Mouse (Mus musculus) lung, adult 18-20 months (tissue): ENCODE data around the gene Ubp1.
"Not testable (repeated sequence)": the region's sequence is repeated elsewhere in the genome, so short reads cannot be mapped to it uniquely, and the experiment has no call there.

Experiments
- DNase-seq, 2 experiments: peaks; one replicate each; pipeline ENCODE4 v3.0.0; 2022; ENCODE audit warnings: mixed read lengths in 2 of 2

Gene Ubp1

GRCm38 (mm10) chr9:113930534-113931374, at the start of gene Ubp1:
TSS of gene Ubp1 (plus strand) at chr9:113930934.
- DNase-seq: peak; percentile 98

- no peak for DNase-seq
Observed at GRCm38 (mm10) chr9:113894903-113895302, 35.8 kb upstream of the Ubp1 start.

DNA sequence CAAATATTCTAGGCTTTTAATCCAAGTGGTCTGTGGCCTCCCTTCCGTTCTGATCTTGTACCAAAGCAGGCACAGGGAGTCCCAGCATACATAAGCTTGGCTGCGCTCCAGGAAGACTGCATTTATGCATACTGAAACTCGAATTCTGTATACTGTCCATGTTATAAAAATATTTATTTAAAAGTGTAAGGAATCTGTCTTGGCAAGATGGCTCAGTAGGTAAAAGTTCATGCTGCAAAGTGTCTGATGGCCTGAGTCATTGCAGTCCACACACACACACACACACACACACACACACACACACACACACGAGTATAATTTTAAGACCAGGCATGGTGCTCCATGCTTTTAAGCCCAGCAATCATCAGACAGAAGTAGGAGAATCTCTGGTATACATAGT, 27.6 kb upstream of the Ubp1 start:
- no peak for DNase-seq

DNA sequence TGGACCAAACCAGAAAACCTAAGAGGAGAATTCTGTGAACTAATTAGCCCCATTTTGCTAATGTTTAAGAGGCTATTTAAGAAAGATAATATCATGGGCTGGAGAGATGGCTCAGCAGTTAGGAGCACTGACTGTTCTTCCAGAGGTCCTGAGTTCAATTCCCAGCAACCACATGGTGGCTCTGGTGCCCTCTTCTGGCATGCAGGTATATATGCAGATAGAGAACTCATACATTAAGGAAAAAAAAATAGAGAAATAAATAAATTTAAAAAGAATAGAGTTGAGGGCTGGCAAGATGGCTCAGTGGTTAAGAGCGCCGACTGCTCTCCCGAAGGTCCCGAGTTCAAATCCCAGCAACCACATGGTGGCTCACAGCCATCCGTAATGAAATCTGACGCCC, 26.4 kb upstream of the Ubp1 start:
- DNase-seq: not testable (repeated sequence)

- DNase-seq: no peak
Observed at GRCm38 (mm10) chr9:113915789-113916188, 14.9 kb upstream of the Ubp1 start.

GRCm38 (mm10) chr9:113922677-113923076, 8.1 kb upstream of the Ubp1 start:
- no peak for DNase-seq

GRCm38 (mm10) chr9:113924883-113925282, 5.9 kb upstream of the Ubp1 start:
- DNase-seq: no peak

GRCm38 (mm10) chr9:113928591-113928990, 2.1 kb upstream of the Ubp1 start:
- DNase-seq: peak; percentile 16 to 31

DNA sequence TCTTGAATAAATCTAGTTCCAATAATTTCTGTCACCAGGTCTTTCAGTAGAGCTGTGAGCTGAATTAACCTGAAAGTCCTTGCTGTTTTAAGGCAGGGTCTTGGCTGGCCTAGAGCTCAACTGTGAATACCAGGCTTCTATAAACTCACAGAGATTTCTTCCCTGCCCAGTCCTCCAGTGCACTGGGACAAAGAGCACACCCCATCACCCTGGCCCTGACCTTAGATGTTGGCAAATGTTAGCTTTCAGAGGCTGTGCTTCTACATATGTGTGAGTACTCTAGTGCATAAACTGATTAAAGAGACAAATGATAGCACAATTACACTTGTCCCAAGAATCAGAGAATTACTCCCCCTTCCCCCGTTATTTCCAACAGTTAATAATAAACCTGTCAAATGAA, 1.1 kb upstream of the Ubp1 start:
- DNase-seq: no peak

DNA sequence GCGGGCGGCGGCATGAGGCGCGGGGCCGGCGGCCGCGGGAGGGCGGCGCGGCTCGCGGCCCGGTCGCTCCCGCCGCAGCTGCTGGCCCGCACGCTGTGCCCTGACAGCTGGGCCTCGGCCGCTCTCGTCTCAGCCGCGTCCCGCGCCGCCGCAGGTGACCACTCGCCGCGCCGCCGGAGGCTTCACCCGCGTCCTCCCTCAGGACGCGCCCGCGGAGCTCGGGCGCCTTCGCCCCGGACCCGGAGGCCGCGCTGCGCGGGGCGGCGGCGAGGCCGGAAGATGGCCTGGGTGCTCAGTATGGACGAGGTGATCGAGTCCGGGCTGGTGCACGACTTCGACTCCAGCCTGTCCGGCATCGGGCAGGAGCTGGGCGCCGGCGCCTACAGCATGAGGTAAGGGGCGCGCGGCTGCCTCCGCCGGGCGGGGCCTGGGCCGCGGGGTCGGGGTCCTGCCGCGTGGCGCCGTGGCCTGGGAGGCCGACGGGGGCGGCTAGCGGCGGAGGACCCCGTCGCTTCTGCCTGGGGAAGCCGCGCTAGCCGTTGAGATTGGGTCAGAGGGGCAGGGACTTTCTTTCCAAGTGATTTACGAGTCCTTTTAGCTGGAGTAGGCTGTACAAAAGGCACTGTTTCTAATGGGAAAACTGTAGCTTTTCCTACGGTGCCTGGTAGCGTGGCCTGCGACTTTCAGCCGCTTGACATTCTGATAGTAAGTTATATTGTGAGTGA, 803 bp downstream of the Ubp1 start:
- DNase-seq: peak; percentile 15 to 21

DNA sequence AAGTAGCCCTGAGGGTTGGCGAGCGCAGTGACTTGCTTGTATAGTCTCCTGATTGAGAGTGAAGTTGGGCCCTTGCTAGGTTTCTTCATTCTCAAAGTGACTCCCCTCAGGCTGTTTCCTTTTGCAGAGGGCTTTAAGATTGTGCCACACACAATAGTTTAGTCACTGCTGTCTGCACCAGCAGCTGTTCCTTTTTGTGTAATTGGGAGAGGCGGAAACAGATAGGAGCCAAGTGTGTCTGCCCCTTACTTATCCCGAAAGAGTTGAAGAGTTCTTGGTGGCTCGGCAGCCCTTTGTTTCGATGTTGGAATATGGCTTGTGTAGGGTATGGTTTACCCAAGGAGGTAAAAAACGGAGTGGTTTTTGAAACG, 1.4 kb downstream of the Ubp1 start:
- DNase-seq: peak; percentile 6 to 19

- no peak for DNase-seq
Observed at GRCm38 (mm10) chr9:113932501-113932900, 1.8 kb downstream of the Ubp1 start.

GRCm38 (mm10) chr9:113935638-113936037, 4.9 kb downstream of the Ubp1 start:
- DNase-seq: no peak

DNA sequence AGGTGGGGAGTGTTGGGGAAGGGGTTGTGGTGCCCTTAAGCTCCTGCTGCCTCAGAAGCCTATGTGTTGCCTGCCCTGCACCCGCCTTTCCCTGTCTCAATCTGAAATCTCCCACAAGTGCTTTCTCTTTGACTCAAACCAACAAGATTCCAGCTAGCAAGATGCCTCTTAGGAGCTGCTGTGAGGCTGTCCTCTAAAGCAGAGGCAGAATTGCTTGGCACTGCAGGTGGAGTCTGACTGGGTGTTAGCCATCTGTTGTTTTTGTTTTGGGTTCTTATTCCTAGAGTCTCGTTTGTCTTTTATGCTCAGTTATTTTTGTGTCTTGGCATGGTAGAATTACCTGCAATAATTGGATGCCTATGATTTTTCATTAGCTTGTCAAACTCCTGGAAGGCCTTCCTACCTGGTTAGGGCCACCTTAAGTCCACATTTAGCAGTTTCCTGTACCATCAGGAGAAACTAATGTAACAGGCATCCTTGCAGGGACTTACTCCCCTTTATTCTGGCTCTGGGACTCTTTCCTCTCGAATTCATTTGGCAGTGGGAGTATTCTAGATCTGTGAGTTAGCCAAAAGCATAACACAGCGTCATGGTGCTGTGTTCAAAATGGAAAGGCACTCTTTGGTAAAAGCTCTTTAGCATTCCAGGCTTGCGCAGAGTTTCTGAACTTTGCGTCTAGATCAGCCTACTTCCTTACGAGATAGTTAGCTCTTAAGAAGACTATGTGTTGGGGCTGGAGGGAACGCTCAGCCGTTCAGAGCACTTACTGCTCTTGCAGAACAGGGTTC, 8.5 kb downstream of the Ubp1 start:
- DNase-seq: no peak

DNA sequence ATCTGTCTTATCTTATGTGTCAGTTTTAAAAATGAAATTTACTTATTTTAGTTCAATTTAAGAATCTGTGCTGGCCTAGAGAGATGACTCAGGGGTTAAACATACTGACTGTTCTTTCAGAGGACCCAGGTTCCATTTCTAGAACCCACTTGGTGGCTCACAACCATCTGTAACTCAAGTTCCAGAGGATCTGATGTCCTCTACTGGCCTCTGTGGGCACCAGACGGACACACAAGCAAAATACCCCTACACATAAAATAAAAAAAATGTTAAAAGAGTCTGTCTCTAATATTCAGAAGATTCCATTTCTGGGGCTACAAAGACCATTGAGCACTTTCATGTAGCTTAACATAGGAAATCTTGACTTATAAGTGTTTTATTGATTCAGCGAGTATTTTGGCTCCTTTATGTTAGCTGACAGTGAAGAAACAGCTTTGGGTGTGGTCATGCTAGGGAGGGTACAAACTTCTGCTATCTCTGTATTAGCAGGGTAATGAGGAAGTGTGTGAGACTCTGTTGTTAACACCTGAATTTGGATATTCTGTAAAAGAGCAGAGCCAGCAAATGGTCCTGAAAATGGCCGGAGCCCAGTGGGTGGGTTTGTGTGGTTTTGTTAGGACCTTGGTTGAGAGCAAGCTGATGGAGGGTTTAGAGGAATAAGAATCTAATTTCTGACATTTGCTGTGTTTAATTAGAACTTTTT, 10.5 kb downstream of the Ubp1 start:
- DNase-seq: no peak

DNA sequence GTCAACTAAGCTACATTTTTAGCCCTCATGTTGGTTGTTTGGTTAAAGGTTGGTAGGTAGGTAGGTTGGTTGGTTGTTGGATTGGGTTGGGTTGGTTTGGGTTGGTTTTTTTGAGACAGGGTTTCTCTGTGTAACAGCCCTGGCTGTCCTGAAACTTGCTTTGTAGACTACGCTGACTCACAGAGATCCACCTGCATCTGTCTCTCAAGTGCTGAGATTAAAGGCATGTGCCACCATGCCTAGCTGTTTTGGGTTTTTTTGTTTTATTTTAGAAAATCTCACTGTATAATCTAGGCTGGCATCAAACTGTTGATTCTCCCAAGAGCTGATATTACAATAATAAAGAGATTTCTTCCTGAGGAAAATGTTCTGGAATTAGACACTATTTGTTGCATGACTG, 12.6 kb downstream of the Ubp1 start:
- no peak for DNase-seq

DNA sequence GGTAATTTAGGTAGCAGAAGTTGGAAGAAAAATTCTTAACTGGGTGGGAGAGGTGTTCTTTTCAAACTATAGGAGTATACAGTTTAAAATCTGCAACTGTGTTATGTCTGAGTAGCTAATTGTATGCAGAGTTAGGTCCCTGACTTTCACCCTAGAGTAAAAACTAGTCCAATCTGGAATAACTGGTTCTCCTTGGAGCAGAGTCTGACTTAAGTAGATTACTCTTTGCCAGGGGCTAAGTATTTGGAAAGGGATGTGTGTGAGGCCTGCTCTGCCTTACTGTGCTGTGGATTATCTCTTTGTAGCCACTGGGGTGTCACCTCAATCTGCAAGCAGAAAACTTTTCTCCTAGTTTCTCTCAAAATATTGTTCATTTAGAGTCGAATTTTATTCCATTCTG, 16.5 kb downstream of the Ubp1 start:
- no peak for DNase-seq

GRCm38 (mm10) chr9:113957777-113958176, 27.0 kb downstream of the Ubp1 start:
- no peak for DNase-seq

DNA sequence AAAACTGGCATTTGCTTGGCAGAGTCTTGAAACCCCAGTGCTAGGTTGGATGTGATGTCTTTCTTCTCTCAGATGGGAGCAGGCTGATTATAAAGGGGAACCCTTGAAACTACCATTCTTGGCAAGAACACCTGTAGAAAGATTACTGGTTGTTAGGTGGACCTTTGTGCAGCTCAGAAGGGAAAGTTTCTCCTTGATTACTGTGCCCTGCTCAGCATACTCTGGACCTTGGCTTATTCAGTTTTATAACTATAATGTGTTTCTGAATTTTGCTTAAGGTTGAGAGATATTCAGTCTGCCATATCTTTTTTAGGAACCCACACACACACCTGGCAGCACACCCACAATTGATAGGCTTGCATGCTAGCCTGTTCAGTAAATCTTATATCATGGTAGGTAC, 33.0 kb downstream of the Ubp1 start:
- DNase-seq: no peak

DNA sequence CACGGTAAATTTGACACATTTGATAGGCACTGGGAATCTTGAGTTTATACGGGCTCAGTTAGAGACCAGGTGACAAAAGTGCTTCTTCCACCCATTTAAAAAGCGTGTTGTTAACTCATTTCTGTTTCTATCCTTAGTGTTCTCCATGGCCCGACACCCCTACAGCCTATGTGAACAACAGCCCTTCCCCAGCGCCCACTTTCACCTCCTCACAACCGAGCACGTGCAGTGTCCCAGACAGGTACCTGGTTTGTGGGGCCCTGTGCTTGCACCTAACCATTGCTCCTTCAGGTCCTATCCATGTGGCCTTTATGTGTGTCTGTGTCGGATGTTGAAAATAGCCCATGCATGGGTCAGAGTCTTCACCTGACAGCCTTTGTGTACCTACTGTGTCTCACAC, 33.7 kb downstream of the Ubp1 start:
- no peak for DNase-seq

DNA sequence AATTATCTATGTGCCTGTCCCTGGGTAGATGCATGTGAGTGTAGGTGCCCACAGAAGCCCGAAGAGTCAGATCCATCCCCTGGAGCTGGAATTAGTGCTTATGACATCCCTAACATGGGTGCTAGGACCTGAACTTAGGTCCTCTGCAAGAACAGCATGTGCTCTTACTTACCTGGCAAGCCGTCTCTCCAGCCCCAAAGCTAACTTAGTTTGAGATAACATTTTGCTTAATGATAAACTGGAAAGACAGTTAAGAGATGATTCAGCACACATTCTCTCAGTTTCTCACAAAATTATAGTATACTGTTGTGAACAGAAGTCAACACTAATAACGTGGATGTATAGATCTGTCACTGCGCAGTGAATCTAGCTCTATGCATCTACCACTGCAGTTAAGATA, 36.1 kb downstream of the Ubp1 start:
- DNase-seq: no peak

- no peak for DNase-seq
Observed at GRCm38 (mm10) chr9:113968967-113969366, 38.2 kb downstream of the Ubp1 start.

DNA sequence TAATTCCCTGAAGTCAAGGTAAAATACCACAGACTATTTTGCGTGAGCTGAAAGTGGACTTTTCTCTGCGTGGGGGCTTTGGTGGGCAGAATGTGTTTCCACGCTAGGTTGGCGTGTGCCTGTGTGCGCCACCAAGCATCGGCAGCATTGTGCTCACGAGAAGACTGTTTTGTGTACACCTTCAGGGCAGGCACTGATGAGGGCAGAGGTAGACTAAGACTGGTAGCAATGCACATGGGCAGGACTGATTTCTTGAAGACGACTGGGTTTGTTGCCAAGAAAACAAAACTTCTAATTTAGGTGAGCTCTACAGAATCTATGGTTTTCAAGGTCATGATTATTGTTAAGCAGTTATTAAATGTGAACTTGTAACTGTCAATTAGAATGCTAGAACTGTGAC, 38.7 kb downstream of the Ubp1 start:
- DNase-seq: no peak
